Mouse (Mus musculus) hindbrain, embryonic 14.5 days (tissue): ENCODE results near the gene Ribc2. TPM values are rescaled to one million over a fixed set of nuclear protein-coding genes. Genes with fewer than 3 reads are reported as not detected.

Experiments used
- ATAC-seq: fragments of 200-750 bp; cut with Nextera tagmentation; 2 replicates; pipeline ENCODE4 v1.8.0; 2017; ENCODE audit warnings: moderate number of reproducible peaks, mild to moderate bottlenecking, moderate TSS enrichment, moderate library complexity; ENCODE audit not compliant: low FRiP score
- DNase-seq: peaks from one replicate; pipeline ENCODE4 v3.0.0-alpha.2; 2015; ENCODE audit warnings: low spot score
- H3K27ac ChIP-seq: fragments of 300-500 bp; sonication (generic); 2 replicates; pipeline ENCODE4 v1.5.1; 2014; ENCODE audit warnings: mild to moderate bottlenecking, moderate library complexity
- H3K27me3 ChIP-seq: fragments of 300-500 bp; sonication (generic); 2 replicates; pipeline ENCODE4 v1.6.1; 2014; ENCODE audit warnings: mild to moderate bottlenecking, low read length, mixed read lengths; ENCODE audit not compliant: control insufficient read depth, insufficient read depth
- H3K36me3 ChIP-seq: fragments of 300-500 bp; sonication (generic); replicated peaks from 2 replicates; pipeline ENCODE4 v1.6.1; 2014; ENCODE audit not compliant: control insufficient read depth, insufficient read depth
- H3K4me1 ChIP-seq: fragments of 300-500 bp; sonication (generic); replicated peaks from 2 replicates; pipeline ENCODE4 v1.6.1; 2014; ENCODE audit warnings: antibody characterized with exemption, low read length, mixed read lengths; ENCODE audit not compliant: control insufficient read depth, insufficient read depth
- H3K4me2 ChIP-seq: fragments of 300-500 bp; sonication (generic); replicated peaks from 2 replicates; pipeline ENCODE4 v1.6.1; 2014; ENCODE audit warnings: mild to moderate bottlenecking, moderate library complexity
- H3K4me3 ChIP-seq: fragments of 300-500 bp; sonication (generic); replicated peaks from 2 replicates; pipeline ENCODE4 v1.5.1; 2014; ENCODE audit warnings: mild to moderate bottlenecking, low read length
- H3K9ac ChIP-seq: fragments of 300-500 bp; sonication (generic); 2 replicates; pipeline ENCODE4 v1.6.1; 2014
- H3K9me3 ChIP-seq: fragments of 300-500 bp; sonication (generic); 2 replicates; pipeline ENCODE4 v1.6.1; 2016; ENCODE audit warnings: low read length; ENCODE audit not compliant: control insufficient read depth
- WGBS: fragments of 180-500 bp; shearing (Covaris S2); extraction: QIAGEN DNeasy Blood & Tissue Kit; methylation state at CpG from one replicate; pipeline ENCODE4 v1.1.7; 2014; 5-methylcytosine and 5-hydroxymethylcytosine counted together
- polyA plus RNA-seq: library from polyadenylated mRNA; unstranded; fragments of >200 nt; fragmentation: Nextera tagmentation; extraction: Ambion mirVana; gene quantifications from 2 replicates; pipeline ENCODE4 v1.2.1, GENCODE M21; 2014

Gene Ribc2
- polyA plus RNA-seq, 1 experiment from 2014 or later: 1.1 TPM

DNA sequence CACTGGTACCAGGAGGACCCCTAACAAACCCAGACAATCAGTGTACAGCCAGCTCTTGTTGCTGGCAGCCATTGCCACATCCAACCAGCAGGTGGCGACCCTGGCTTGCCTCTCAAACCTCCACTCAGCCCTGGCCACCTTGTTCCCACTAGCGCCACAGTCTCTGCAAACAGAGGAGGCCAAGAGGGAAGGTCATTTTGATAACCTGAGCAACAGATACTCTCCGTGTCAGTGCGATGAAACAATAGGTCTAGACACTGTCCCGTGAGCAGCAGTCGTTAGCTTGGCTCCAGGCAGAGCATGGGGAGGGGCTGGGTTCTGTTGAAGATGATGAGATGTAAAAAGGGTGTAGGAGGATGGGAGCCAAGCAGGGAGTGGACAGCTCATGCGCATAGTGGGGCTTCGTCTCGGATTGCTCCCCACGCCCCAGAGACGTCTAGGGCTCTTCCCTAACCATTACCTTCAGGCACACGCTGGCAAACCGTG, 19.6 kb downstream of the Ribc2 start:
- 29% methylated on average over 13 of the region's 13 CpGs for WGBS
- H3K27me3 ChIP-seq: no peaks in the 10 kb centered on the region
- H3K27ac ChIP-seq: no peak overlapping the region
- H3K4me2 ChIP-seq: no peak overlapping the region
- no peaks in the 10 kb centered on the region for H3K36me3 ChIP-seq
- DNase-seq (peak; percentile 79), ATAC-seq (peak; percentile 40; the same call in 1 of the 2 replicates)
- no peak overlapping the region for H3K9ac ChIP-seq
- no peaks in the 10 kb centered on the region for H3K4me1 ChIP-seq
- no peaks in the 10 kb centered on the region for H3K9me3 ChIP-seq
- no peak overlapping the region for H3K4me3 ChIP-seq

DNA sequence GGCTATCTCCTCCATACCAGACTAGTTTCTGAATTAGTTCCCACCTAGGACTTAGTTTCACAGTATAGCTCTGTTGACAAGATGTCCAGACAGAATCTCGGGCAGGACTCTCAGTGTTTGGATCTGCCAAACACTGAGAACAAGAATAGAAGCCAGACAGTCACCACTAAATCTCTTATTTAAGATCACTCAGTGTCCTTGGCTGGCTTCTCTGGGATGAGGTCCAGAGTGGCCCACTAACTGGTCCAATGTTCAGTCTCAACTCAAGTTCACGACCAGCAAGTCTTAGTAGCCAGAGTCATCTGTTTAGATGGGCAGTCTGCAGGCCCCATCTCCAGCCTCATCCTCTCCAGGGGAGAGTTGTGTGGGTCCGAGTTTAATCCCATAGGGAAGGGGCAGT, 20.7 kb downstream of the Ribc2 start:
- 86% methylated on average over 3 of the region's 3 CpGs for WGBS
- H3K4me2 ChIP-seq: no peak overlapping the region
- ATAC-seq: no peak

DNA sequence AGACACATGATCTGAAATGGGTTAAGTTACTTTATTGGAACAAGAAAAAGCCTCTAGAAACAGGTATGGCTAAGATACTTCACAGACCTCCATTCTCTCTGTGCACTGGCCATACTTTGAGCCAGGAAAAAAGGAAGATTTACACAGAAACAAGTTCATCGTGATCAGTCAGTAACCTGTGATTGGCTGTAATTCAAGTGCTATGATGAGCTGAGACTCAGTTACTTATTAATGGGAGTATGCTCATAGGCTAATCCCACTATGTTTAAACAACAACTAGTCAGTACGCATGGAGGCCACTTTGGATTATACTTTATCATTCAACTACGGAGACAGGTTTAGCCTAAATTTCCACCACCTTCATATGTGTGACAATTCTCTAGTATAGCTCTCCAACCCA, 22.2 kb downstream of the Ribc2 start:
- ATAC-seq (no peak), DNase-seq (no peak)
- no peaks in the 10 kb centered on the region for H3K4me1 ChIP-seq
- no peaks in the 10 kb centered on the region for H3K9me3 ChIP-seq
- H3K27ac ChIP-seq: no peak overlapping the region
- no peak overlapping the region for H3K4me2 ChIP-seq
- 95% methylated on average over 3 of the region's 3 CpGs for WGBS
- no peaks in the 10 kb centered on the region for H3K36me3 ChIP-seq
- H3K9ac ChIP-seq: no peak overlapping the region
- H3K27me3 ChIP-seq: no peaks in the 10 kb centered on the region
- H3K4me3 ChIP-seq: no peak overlapping the region

More for the DNA sequence above, 20.7 kb downstream of the Ribc2 start:
- no peak for DNase-seq
- Histone ChIP-seq H3K9me3 (no peaks in the 10 kb centered on the region), H3K36me3 (no peaks in the 10 kb centered on the region), H3K4me1 (no peaks in the 10 kb centered on the region), H3K27ac (no peak overlapping the region), H3K9ac (no peak overlapping the region), H3K27me3 (no peaks in the 10 kb centered on the region), H3K4me3 (no peak overlapping the region)

DNA sequence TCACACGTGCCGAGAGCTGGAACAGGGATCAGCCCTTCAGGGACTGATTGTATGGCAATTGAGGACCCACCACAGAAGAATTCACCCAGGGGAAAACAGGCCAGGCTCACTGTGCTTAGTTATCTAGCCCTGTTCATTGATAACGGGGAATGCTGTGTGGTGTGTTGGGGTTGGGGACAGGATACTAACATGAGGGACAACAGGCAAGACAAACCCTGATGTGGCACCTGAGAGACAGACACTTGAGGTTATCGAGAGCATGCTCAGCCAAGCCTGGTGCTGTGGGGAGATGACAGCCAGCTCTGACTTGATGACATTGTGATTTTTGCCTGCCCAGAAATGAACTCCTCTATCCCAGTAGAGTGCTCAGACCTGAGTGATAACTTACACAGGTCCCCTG, 24.3 kb downstream of the Ribc2 start:
- ATAC-seq (no peak), DNase-seq (no peak)
- WGBS: 62% methylated on average over 4 of the region's 4 CpGs
- H3K27ac ChIP-seq: no peak overlapping the region
- no peaks in the 10 kb centered on the region for H3K9me3 ChIP-seq
- H3K36me3 ChIP-seq: no peaks in the 10 kb centered on the region
- H3K9ac ChIP-seq: no peak overlapping the region
- H3K4me1 ChIP-seq: no peaks in the 10 kb centered on the region
- no peaks in the 10 kb centered on the region for H3K27me3 ChIP-seq
- H3K4me3 ChIP-seq: no peak overlapping the region
- H3K4me2 ChIP-seq: no peak overlapping the region

DNA sequence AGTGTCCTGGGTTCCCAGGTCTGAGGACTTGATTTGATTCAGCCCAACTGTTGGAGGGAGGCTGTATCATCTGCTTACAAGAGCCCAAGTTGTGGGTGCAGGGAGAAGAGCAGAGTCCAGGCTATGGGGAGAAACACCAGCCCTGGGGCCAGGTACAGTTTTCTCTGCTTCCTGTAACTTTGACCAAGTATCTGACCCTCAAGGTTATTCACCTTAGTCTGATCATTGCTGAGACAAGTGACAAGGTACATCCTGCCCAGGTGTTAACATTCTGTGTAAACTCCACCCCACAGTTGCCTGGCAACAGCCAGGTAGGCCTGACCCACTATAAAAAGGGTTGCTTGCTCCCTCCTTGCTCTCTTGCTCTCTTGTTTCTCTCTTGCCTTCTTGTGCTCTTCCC, 29.5 kb downstream of the Ribc2 start:
- no peak overlapping the region for H3K27ac ChIP-seq

DNA sequence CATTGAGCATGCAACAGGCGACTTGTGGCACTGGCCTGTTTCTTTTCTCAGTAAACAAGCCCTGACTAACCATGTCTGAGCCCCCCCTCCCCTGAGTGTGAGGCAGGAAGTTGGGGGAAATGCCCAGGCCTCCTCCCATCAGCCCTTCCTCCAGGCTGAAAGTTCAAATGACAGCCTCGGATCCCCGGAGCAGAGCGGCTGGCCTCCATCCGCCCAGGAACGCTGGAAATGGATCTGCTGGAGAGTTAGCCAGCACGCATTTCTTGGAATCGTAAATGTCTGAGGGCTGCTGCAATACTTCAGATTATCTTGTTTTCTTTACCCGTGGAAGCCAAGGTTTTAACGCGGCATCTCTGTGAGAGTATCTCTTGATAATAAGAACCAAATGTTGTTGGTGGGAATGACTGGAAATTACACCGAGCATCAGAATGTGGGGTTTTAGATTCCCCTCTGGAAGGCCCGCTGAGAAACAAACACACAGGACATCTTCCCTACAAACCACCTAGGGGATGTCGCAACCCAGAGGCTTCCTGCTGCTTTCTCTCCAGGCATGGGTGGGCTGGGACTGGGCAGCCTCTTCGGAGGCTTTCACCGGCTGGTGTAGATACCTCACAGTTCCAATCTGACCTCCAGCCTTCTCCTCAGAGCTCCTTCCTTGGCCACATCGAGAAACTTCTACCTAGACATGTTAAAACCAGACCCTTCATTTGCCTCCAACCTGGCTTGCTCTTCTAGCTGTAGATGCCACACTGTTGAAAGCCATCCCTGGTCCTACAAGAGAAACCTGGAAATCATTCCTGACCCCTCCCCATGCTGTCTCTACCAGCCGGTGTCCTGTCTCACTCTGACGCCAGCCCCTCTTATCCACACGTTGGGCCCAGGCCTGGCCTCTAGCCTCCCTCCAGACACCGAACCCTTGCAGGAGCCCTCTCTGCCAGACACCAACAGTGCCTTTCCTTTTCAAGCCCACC, 31.1 kb downstream of the Ribc2 start:
- no peaks in the 10 kb centered on the region for H3K27me3 ChIP-seq
- no peaks in the 10 kb centered on the region for H3K36me3 ChIP-seq
- H3K9ac ChIP-seq: no peak overlapping the region
- ATAC-seq (no peak), DNase-seq (no peak)
- 69% methylated on average over 21 of the region's 21 CpGs for WGBS
- H3K4me2 ChIP-seq: no peak overlapping the region
- no peaks in the 10 kb centered on the region for H3K9me3 ChIP-seq
- peaks cover 16% of the 10 kb centered on the region; the same call in 1 of the 2 replicates for H3K4me1 ChIP-seq
- H3K27ac ChIP-seq: no peak overlapping the region
- no peak overlapping the region for H3K4me3 ChIP-seq

More for the DNA sequence above, 29.5 kb downstream of the Ribc2 start:
- H3K4me2 ChIP-seq: no peak overlapping the region
- H3K4me3 ChIP-seq: no peak overlapping the region
- no peaks in the 10 kb centered on the region for H3K36me3 ChIP-seq
- peaks cover 7% of the 10 kb centered on the region; the same call in 1 of the 2 replicates for H3K4me1 ChIP-seq
- H3K9ac ChIP-seq: no peak overlapping the region
- ATAC-seq (no peak), DNase-seq (no peak)
- no peaks in the 10 kb centered on the region for H3K9me3 ChIP-seq
- H3K27me3 ChIP-seq: no peaks in the 10 kb centered on the region

DNA sequence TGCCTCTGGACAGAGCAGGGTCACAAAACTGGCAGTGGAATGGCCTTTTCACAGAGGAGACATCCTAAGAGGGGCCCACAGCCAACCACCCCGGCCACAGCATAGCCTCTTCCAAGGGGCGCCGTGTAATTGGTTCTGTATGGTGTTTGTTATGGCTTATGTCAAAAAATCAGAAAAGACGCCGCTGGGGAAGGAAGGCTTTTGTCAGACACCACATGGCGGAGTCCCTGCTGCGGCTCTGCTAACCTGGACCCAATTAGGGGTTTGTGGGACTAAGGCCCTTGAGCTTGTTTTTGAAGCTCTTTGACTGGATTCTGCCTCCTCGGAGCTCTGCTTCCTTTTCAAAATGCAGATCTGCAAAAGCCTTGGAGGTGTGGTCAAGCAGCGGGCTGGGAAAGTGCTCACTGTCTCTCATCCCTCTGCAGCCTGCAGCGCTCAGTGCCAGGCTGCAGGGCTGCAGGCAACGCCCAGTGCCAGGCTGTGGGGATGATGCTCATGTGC, 34.6 kb downstream of the Ribc2 start:
- 18% methylated on average over 11 of the region's 11 CpGs for WGBS
- Histone ChIP-seq H3K36me3 (no peaks in the 10 kb centered on the region), H3K4me3 (no peak overlapping the region), H3K4me2 (0 out of 2 replicates have a peak overlapping the region, but pooled peaks have one; percentile 17), H3K9me3 (no peaks in the 10 kb centered on the region), H3K4me1 (peaks cover 16% of the 10 kb centered on the region; the same call in 1 of the 2 replicates), H3K9ac (peak overlapping the region; percentile 37; the same call in 1 of the 2 replicates), H3K27ac (peak overlapping the region; percentile 27; the same call in 1 of the 2 replicates), H3K27me3 (no peaks in the 10 kb centered on the region)
- DNase-seq: peak; percentile 41
- no peak; the same call in 1 of the 2 replicates for ATAC-seq

DNA sequence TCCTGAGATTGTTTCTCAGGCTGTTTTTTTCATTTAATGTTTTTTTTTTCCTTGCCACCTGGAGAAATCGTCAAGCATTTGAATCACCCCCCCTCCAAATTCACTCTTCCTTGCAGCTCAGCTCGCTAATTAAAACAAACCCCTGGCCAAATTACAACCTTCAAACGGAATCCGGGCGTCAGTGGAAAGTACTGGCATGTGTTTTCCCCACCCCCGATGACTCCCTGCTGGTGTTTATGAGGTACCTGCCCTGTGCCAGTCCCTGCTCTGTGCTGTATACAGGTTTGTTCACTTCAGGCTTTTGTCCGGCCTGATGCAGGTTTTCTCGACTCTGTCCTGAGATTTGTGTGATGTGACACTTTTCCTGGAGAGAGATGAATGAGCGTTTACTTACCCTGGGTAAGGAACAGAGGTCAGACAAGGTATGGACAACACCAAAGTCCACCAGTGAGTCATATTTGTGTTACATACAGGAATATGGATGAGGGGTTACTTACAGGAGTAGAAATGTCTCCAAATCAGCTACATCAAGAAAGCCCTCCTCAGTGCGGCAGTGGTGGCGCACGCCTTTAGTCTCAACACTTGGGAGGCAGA, 35.3 kb downstream of the Ribc2 start:
- WGBS: 58% methylated on average over 12 of the region's 12 CpGs

DNA sequence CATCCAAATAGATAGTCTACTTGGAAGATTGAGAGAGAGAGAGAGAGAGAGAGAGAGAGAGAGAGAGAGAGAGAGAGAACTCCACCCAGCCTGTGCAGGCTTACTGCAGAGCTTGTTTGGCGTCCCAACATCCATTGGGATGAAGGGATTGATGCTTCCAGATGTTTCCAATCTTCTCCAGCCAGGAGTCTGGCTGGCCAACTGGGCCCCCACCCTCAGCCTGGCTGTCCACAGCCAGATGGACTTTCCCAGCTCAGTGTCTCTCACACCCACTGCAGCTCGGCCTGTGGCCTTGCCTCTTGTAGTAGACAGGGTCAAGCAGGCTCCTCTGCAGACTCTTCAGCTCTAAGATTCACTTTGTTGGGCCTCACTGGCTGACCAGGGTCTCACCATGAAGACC, 40.2 kb downstream of the Ribc2 start:
- Histone ChIP-seq H3K27ac (no peak overlapping the region), H3K4me1 (0 out of 2 replicates have a peak, but pooled peaks cover 2% of the 10 kb centered on the region), H3K9me3 (no peaks in the 10 kb centered on the region), H3K9ac (no peak overlapping the region), H3K4me3 (no peak overlapping the region), H3K27me3 (no peaks in the 10 kb centered on the region), H3K4me2 (no peak overlapping the region), H3K36me3 (no peaks in the 10 kb centered on the region)
- 85% methylated on average over 2 of the region's 2 CpGs for WGBS
- no peak for DNase-seq
- no peak for ATAC-seq

More for the DNA sequence above, 35.3 kb downstream of the Ribc2 start:
- Histone ChIP-seq H3K9ac (peak overlapping the region; percentile 37; the same call in 1 of the 2 replicates), H3K4me3 (no peak overlapping the region), H3K4me2 (no peak overlapping the region), H3K9me3 (no peaks in the 10 kb centered on the region), H3K27me3 (no peaks in the 10 kb centered on the region), H3K27ac (peak overlapping the region; percentile 27; the same call in 1 of the 2 replicates), H3K36me3 (no peaks in the 10 kb centered on the region), H3K4me1 (peaks cover 16% of the 10 kb centered on the region; the same call in 1 of the 2 replicates)
- ATAC-seq (no peak), DNase-seq (no peak)
